Mouse (Mus musculus): ENCODE measurements around the gene Hist2h2ab.

Hist2h2ab gene

DNA sequence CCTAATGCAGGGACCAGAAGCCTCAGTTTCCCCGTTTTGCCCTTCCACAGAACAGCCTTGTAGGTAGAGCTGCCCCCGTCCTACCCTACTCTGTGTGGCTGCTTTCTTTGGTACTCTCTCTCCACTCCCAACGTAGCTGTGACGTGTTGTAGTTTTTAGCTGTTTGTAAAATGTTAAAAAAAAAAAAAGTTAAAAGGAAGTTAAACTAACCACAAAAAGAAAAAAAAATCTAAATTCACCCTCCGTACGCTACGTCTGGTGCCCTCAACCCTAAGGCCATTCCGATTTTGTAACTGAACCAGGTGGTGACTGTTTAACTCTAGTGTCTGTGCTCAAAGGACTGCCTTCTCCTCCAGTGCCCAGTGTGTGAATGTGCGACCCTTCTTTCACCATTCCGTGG lies 24.7 kb upstream of the Hist2h2ab start:
- no peak for TF ChIP-seq GATA4 (IDR thresholded peaks at IDR 0.05; ENCODE audit: insufficient replicate concordance, low read length)

DNA sequence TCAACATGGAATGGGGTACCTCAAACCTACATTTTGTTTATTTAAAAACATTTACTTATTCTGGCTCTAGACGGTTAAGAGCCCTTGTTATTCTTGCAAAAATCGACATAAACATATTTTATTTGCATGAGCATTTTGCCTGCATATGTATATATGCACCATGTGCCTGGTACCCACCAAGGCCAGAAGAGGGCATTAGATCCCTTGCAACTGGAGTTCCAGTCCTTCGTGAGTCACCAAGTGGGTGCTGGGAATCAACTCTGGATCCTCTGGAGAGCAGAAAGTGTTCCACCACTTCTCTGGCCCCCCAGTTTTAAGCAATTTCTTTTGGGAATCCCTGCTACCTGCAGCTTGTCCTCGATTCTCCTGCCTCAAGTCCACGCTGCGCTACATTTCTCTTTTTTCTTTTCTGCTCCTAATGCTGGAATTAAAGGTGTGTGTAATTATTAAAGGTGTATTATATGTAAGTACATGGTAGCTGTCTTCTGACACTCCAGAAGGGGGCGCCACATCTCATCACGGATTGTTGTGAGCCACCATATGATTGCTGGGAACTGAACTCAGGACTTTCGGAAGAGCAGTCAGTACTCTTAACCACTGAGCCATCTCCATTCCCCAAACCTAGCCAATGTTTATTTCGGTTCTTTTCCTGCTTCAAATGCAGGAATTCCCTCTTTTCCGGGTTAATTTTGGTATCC lies 23.9 kb upstream of the Hist2h2ab start:
- no peak for TF ChIP-seq GATA4 (IDR thresholded peaks at IDR 0.05; ENCODE audit: insufficient replicate concordance, low read length)

DNA sequence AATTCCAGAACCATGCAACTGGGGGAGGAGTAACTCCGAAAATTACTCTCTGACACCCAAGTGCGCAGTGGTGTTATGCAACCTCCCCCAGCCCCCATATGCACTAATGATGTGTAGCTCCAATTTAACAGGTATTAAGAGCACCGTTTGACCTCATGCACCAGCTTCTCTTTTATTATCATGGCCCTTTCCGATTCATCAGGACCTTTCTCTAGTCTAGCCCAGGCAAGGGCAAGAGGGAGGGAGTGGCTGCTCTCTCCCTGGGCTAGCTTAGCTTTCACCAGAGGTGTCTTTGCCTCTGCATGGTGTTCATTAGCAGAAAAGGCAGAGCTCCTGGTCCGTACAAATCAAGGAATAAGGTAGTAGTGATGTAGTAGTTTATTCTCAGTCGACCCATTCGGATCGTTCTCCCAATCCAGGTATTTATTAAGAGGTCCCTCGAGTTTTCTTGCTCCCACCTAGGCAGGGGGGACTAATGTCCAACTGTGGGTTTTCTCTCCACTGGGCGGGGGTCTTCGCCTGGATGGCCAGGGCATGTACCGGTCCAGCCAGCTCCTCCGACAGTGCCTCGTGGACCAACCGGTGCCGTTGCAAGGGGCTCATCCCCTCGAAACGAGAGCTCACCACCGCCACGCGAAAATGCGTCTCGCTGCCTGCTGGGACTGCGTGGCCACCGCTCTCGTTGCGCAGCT lies 23.1 kb upstream of the Hist2h2ab start:
- TF ChIP-seq GATA4 (IDR thresholded peaks at IDR 0.05; ENCODE audit: insufficient replicate concordance, low read length) = no peak

DNA sequence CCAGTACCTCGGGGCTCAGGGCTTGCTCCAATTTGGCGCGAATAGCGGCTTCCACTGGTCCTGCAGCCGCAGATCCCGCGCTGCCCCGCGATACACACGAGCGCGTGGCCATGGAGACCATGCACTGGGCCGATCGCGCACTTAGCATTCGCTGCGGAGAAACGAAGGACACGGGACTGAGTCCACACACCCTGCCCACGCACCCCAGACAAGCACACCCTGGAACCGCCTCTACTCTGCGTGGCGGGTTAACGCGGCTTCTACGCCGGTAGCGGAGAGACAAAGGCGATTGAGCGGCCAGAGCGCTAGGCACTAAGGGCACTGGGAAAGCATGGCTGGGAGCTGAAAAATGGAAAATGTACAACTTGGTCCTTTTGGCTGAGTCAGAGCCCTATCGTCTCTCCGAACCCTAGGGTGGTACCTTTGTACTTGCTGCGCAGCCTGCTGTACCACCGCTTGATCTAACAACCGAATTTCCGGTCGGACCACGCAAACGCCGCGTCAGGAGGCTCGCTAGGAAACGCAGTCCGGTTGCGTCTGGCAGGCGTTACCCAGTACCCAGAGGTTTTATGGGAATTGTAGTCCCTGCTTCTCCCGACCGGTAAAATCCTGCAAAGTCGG lies 22.4 kb upstream of the Hist2h2ab start:
- no peak; the same call in 1 of the 2 replicates for TF ChIP-seq GATA4 (IDR thresholded peaks at IDR 0.05; ENCODE audit: insufficient replicate concordance, low read length)

DNA sequence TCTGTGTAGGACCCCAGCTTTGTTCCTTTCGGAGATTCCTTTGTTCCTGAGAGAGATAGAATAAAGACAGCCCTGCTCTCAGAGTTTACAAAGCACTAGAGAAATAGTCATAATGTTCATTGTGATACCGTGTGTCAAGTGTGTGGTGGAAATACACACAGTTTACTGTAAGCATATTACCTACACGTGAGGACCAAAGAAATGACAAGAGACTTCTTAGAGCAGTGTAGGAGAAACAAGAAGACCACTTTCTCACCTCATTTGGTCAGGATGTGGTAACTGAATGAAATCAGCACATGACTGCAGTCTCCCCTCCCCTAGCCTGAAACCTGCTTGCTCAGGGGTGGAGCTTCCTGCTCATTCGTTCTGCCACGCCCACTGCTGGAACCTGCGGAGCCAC lies 21.5 kb upstream of the Hist2h2ab start:
- TF ChIP-seq GATA4 (IDR thresholded peaks at IDR 0.05; ENCODE audit: insufficient replicate concordance, low read length) = no peak

DNA sequence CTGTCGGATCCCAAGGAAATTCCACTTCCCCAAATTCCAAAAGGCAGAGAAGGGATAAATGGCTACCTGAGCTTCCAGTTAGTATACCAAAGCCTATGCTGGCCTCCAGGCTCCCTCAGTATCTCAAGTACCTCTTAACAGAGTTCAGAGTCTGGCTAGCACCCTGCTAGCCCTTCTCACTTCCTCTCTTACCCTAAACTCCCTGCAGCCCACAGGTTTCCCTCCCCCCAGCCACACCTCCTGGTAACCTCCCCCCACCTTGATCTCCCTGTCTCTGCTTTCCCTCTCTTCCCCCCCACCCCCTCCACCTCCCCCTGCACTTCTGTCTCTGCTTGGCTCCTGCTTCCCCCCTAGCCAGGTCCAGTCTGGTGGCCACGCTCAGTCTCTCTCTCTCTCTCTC lies 19.9 kb upstream of the Hist2h2ab start:
- no peak for TF ChIP-seq GATA4 (IDR thresholded peaks at IDR 0.05; ENCODE audit: insufficient replicate concordance, low read length)

DNA sequence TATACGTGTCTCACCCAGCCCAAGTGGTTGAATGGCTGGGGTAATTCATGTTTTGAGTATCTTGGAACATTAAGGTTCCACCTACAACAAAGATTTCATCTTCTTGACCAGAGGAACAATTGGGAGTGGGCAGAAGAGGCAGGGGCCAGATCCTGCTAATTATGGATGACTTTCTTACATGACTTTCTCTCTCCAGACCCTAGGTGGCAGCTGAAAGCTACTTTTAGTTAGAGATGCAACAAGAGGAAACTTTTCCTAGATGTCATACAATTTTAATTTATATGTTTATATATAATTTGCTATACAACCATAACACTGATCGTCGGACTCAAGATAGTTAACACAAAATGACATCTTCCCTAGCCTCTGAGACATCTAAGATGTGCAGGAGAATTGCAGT lies 11.8 kb upstream of the Hist2h2ab start:
- TF ChIP-seq GATA4 (IDR thresholded peaks at IDR 0.05; ENCODE audit: insufficient replicate concordance, low read length) = no peak

DNA sequence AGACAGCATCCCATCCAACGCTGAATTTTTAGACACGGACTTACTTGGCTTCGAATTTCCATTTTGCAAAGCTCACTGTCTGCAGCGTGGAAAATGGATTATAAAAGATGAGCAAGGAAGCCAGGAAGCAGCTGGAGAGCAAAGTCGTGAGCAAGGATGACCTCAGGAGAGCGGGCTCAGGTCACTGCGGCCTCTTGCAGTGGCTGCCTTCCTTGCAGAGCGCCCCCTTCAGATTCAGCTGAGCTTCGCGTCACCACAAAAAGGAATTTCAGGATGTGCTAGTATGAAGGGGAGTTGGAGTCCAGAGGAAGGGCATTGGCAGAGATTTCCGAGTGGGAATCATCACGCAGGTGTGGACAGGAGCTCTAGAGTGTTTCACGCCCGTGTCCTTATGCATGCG lies 10.4 kb upstream of the Hist2h2ab start:
- TF ChIP-seq GATA4 (IDR thresholded peaks at IDR 0.05; ENCODE audit: insufficient replicate concordance, low read length) = no peak

DNA sequence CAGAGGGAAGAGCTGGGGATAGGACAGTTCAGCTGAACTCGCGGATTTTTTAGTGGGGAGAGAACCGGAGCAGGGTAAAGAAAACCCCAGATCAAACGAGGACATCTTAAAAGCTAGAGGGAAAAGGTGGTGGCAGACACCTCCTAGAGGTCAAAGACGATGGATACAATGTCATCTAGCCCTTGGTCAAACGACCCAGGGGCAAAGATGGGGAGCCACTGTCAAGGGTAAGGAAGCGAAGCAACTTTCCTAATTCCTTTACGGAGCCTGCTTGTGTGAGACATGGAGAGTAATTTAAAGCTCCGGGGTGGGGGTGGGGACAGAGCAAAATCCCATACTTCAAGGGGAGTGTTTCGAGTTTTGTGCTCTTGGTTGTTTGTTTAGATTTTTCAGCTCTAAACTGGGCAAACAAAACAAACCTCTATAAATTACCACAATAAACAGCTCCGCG lies 449 bp upstream of the Hist2h2ab start:
- no peak for TF ChIP-seq GATA4 (IDR thresholded peaks at IDR 0.05; ENCODE audit: insufficient replicate concordance, low read length)

DNA sequence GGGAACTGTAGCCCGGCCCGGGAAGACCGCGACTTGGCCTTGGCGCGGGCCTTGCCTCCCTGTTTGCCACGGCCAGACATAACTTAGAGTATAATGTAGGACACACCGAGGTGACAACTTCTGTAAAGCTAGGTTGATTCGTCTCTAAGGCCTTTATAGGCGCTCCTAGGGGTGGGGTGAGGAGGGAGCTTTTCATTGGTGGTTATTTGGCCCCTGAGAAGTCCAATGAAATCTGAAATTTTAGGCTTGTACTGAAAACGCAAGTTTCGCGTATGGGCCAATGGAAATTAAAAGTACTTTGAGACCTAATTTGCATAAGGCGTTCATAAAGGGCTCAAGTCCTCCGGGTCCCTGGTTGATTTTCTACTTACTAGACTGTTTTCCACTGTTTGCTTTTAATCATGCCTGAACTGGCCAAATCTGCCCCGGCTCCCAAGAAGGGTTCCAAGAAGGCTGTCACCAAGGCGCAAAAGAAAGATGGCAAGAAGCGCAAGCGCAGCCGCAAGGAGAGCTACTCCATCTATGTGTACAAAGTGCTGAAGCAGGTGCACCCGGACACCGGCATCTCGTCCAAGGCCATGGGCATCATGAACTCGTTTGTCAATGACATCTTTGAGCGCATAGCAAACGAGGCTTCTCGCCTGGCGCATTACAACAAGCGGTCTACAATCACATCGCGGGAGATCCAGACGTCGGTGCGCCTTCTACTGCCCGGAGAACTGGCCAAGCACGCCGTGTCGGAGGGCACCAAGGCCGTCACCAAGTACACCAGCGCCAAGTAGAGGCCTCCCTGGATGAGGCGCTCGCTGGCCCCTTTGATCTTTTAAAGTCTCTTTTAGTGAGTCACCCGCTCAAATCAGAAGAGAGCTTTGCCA lies 1.3 kb downstream of the Hist2h2ab start, which contains the start of the genes Hist2h2ac and Hist2h2be:
Gene Hist2h2ac (minus strand): TSS at position 116 of the 875 bp plus-strand sequence.
Gene Hist2h2be (plus strand): TSS at position 355 of the 875 bp plus-strand sequence.
- TF ChIP-seq GATA4 (IDR thresholded peaks at IDR 0.05; ENCODE audit: insufficient replicate concordance, low read length) = no peak

DNA sequence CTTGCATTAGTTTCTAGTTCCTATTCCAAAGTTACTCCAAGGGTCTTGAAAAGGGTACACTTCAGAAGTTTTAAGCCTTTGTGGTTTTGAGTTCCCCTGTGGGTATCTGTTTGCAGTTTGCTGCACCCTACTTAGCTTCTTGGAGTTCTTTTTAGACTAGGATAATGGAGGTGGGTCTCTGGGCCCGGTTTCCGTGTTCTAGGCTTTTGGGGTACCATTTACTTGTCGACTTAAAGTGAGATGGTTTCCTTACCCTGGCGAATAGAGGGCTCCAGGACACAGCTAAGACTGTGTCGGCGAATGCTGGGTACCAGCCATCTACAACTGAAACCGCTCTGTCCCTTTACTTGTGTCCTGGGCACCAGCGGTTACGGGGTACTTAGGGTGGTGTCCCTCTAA lies 2.0 kb downstream of the Hist2h2ab start:
- no peak for TF ChIP-seq GATA4 (IDR thresholded peaks at IDR 0.05; ENCODE audit: insufficient replicate concordance, low read length)

DNA sequence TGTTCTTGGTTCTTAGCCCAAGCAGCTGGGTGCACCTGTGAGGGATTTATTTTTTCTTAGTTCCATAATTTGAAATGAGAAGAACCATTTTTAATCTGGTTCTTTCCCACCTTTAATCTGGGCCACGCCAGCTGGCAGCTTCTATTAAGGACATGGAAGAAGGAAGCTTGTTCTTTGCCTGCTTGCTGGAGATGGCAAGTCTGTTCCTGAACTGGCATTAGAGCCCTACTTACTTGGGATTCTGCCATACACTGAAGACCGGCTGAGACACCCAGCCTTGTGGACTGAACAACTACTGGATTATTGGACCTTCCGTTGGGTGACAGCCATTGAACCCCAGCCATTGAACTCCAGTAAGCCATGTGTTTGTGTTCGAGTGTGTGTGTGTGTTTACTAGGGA lies 3.1 kb downstream of the Hist2h2ab start:
- no peak for TF ChIP-seq GATA4 (IDR thresholded peaks at IDR 0.05; ENCODE audit: insufficient replicate concordance, low read length)

DNA sequence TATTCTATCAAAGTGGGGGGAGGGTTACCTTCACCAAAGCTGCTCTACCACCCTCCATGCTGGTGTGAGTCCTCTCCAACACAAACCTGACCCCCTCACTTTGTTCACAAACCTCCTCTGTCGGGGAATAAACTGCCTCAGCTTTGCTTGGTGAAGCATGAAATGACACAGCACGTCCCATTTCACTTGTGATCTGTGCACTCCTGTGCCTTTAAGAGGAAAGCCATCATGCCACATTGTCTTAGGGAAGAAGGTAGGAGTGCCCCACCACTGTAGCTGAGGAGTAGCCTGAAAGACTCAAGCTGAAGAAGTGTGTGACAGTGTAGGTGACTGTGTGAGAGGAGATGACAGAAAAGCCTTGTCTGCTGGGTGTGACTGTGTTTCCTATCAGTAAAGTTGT lies 5.8 kb downstream of the Hist2h2ab start:
- no peak for TF ChIP-seq GATA4 (IDR thresholded peaks at IDR 0.05; ENCODE audit: insufficient replicate concordance, low read length)

DNA sequence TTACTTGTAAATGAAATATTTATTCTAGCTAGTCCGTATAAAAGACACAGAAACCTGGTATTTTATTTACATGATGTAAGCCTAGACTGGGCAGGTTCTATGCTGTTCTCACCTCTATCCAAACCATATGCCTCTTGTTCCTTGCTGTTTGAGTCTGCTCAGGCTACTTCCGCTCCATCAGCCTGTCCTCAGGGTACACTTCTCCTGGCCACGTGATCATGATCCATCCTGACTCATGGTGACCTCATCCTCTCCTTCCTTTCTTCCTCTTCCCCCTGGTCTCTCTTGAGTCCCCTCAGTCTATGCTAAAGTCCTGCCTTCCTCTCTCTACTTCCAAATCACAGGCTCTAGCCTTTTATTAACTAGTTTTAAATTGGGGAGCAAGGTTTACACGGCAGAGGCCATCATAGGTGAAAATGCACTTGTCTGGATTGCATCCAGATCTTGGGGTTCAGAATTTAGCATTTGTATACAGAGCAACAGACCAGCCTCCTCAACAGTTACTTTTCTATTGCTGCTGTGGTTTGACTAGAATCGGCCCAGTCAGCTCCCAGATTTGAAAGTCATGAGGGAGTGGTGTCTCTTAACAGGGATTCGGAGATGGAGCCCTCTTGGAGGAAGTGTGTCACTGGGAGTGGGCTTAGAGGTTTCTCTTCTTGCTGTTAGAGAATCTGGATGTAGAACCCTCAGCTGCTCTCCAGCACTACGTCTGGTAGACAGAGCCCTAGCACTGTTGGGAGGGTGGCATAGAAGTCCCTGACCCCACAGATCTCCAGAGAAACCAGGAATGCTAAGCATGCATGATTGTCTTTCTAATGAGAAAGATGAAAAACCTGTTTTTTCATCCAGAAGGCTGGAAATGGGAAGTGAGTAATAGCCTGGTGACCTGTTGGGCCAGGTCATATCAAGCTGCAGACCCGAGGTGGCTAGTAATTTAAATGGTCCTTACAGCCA lies 7.3 kb downstream of the Hist2h2ab start:
- no peak for TF ChIP-seq GATA4 (IDR thresholded peaks at IDR 0.05; ENCODE audit: insufficient replicate concordance, low read length)
